Mouse (Mus musculus) megakaryocyte-erythroid progenitor cell, adult 5 weeks (primary cell): ENCODE data around the gene Otp. TPM values are rescaled to one million over a fixed set of nuclear protein-coding genes. Genes with fewer than 3 reads are reported as not detected.

Experiments used
- polyA plus RNA-seq: library from polyadenylated mRNA; stranded (reverse); fragments of >175 nt; gene quantifications from 2 replicates; pipeline ENCODE4 v1.2.3, GENCODE M21; 2012

Otp gene
- not detected in 2 replicates for polyA plus RNA-seq

GRCm38 (mm10) chr13:94875396-94875880 lies at the start of gene Otp:
Otp (plus strand) TSS chr13:94875602.

Other genes starting within 250 kb of the Otp start
- gene Tbca, start 86.7 kb upstream of the Otp start, polyA plus RNA-seq, result 7.6 and 12.8 TPM in 2 replicates
- gene Wdr41, start 100.7 kb downstream of the Otp start, polyA plus RNA-seq, result 6.5 and 7.3 TPM in 2 replicates